Mouse (Mus musculus) intestine, embryonic 15.5 days (tissue): ENCODE measurements at regions not wholly inside any gene's neighbourhood (a gene's known extent, or its start where the extent isn't known, plus 50 kb on each side); places are given as distances from the start of the nearest gene placed in this dataset.

Source experiments
- ATAC-seq: fragments of 200-750 bp; cut with Nextera tagmentation; 2 replicates; pipeline ENCODE4 v1.8.0; 2017; ENCODE audit warnings: moderate TSS enrichment, moderate library complexity
- H3K27ac ChIP-seq: fragments of 300-500 bp; sonication (generic); 2 replicates; pipeline ENCODE4 v1.5.1; 2015; ENCODE audit warnings: mild to moderate bottlenecking, inconsistent platforms
- H3K27me3 ChIP-seq: fragments of 300-500 bp; sonication (generic); replicated peaks from 2 replicates; pipeline ENCODE4 v1.6.1; 2015; ENCODE audit warnings: inconsistent platforms
- H3K36me3 ChIP-seq: fragments of 300-500 bp; sonication (generic); 2 replicates; pipeline ENCODE4 v1.6.1; 2015; ENCODE audit warnings: inconsistent platforms
- H3K4me1 ChIP-seq: fragments of 300-500 bp; sonication (generic); replicated peaks from 2 replicates; pipeline ENCODE4 v1.6.1; 2015; ENCODE audit warnings: inconsistent platforms
- H3K4me2 ChIP-seq: fragments of 300-500 bp; sonication (generic); replicated peaks from 2 replicates; pipeline ENCODE4 v1.6.1; 2015; ENCODE audit warnings: mild to moderate bottlenecking, inconsistent platforms
- H3K4me3 ChIP-seq: fragments of 300-500 bp; sonication (generic); replicated peaks from 2 replicates; pipeline ENCODE4 v1.5.1; 2015; ENCODE audit warnings: inconsistent platforms
- H3K9ac ChIP-seq: fragments of 300-500 bp; sonication (generic); 2 replicates; pipeline ENCODE4 v1.6.1; 2015; ENCODE audit warnings: inconsistent platforms
- H3K9me3 ChIP-seq: fragments of 300-500 bp; sonication (generic); 2 replicates; pipeline ENCODE4 v1.6.1; 2016; ENCODE audit warnings: inconsistent platforms
- WGBS: fragments of 180-500 bp; shearing (Covaris S2); methylation state at CpG from one replicate; pipeline ENCODE4 v1.1.7; 2015; 5-methylcytosine and 5-hydroxymethylcytosine counted together

GRCm38 (mm10) chr3:144137483-144137882, 67.5 kb downstream of the Lmo4 start:
- Histone ChIP-seq H3K27me3 (no peaks in the 10 kb centered on the region), H3K9ac (no peak overlapping the region), H3K9me3 (no peaks in the 10 kb centered on the region), H3K27ac (no peak overlapping the region), H3K4me1 (0 out of 2 replicates have a peak, but pooled peaks cover 3% of the 10 kb centered on the region), H3K36me3 (no peaks in the 10 kb centered on the region), H3K4me3 (no peak overlapping the region), H3K4me2 (no peak overlapping the region)
- 82% methylated on average over 3 of the region's 3 CpGs for WGBS
- no peak for ATAC-seq

DNA sequence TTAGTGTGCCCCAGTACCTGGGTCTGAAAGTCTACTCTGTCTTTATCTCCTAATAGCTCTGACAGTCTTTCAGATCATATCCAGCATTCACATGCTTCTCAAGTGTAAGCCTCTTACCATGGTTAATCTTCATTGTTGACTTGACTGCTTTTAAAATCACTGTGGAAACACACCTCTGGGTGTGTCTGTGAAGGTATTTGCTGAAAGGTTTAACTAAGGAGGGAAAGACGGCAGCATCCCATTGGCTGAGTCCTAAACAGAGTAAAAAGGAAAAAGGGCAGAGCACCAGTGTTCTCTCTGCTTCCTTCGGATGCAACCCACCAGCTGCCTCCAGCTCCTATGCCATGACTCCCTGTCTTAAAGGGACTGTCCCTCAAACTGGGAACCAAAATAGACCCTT, 68.6 kb downstream of the Lmo4 start:
- H3K4me3 ChIP-seq = no peak overlapping the region
- H3K27ac ChIP-seq = no peak overlapping the region
- no peaks in the 10 kb centered on the region for H3K27me3 ChIP-seq
- H3K4me2 ChIP-seq = no peak overlapping the region
- H3K4me1 ChIP-seq = no peaks in the 10 kb centered on the region
- H3K36me3 ChIP-seq = no peaks in the 10 kb centered on the region
- no peaks in the 10 kb centered on the region for H3K9me3 ChIP-seq
- ATAC-seq = peak; percentile 45; the same call in 1 of the 2 replicates
- WGBS = 58% methylated on average over 2 of the region's 2 CpGs
- H3K9ac ChIP-seq = no peak overlapping the region

DNA sequence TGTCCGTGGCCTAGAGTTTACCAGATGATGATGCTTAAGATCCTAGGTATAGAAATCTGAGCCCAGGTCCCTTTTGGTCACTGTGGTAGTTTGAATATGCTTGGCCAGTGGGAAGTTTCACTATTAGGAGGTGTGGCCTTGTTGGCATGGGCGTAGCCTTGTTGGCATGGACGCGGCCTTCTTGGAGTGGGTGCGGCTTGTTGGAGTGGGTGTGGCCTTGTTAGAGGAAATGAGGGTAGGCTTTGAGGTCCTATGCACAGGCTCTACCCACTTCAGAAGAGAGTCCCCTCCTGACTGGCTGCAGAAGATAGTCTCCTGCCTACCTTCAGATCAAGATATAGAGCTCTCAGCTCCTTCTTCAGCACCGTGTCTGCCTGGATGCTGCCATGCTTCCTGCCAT, 69.4 kb downstream of the Lmo4 start:
- no peaks in the 10 kb centered on the region for H3K27me3 ChIP-seq
- 96% methylated on average over 6 of the region's 6 CpGs for WGBS
- H3K4me1 ChIP-seq = no peaks in the 10 kb centered on the region
- H3K4me2 ChIP-seq = no peak overlapping the region
- no peaks in the 10 kb centered on the region for H3K9me3 ChIP-seq
- no peak overlapping the region for H3K9ac ChIP-seq
- peak; percentile 45; the same call in 1 of the 2 replicates for ATAC-seq
- no peak overlapping the region for H3K4me3 ChIP-seq
- H3K27ac ChIP-seq = no peak overlapping the region
- no peaks in the 10 kb centered on the region for H3K36me3 ChIP-seq

DNA sequence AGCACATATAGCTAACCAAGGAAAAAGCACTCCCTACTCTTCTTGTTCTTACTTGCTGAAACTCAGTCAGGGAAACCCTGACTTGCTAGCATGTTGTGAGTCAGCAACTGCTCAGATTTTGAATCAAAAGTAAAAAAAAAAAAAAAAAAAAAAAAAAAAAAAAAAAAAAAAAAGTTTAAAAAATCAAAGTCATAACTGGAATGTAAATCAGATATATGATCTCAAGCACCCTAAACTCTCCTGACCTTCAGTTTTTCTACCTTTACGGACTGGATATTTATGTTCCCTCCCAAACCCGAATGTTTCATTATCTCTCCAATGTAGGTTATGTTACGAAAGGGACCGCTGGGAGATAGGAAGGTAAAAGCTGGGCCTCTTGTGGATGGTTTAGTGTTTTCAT, 77.0 kb downstream of the Lmo4 start:
- H3K9ac ChIP-seq = no peak overlapping the region
- H3K4me1 ChIP-seq = no peaks in the 10 kb centered on the region
- WGBS = 89% methylated on average over 4 of the region's 4 CpGs
- H3K36me3 ChIP-seq = no peaks in the 10 kb centered on the region
- H3K27ac ChIP-seq = no peak overlapping the region
- H3K27me3 ChIP-seq = no peaks in the 10 kb centered on the region
- no peak for ATAC-seq
- H3K4me2 ChIP-seq = no peak overlapping the region
- H3K9me3 ChIP-seq = no peaks in the 10 kb centered on the region
- no peak overlapping the region for H3K4me3 ChIP-seq

DNA sequence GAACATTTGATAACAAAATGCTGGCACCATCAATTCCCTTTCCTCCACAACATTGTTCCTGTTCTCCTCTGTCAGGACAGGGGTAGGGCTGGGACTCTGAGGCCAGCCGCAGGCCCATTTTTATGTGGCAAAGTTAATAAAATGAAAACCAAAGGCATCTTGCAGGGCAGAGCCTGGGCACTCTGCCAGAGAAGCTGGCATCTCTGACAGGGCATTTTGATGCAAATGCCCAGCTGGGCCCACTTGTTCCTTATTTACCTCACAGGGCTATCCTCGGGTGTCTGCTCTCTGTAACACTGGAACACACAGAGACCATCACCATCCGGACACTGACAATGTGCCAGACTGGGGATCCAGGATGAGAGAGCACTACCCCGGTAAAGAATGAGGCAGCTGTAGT, 80.7 kb downstream of the Lmo4 start:
- H3K36me3 ChIP-seq = no peaks in the 10 kb centered on the region
- no peaks in the 10 kb centered on the region for H3K9me3 ChIP-seq
- H3K4me3 ChIP-seq = no peak overlapping the region
- H3K4me2 ChIP-seq = no peak overlapping the region
- no peaks in the 10 kb centered on the region for H3K27me3 ChIP-seq
- H3K9ac ChIP-seq = no peak overlapping the region
- H3K4me1 ChIP-seq = no peaks in the 10 kb centered on the region
- no peak for ATAC-seq
- WGBS = 82% methylated on average over 4 of the region's 4 CpGs
- H3K27ac ChIP-seq = no peak overlapping the region

- Histone ChIP-seq H3K36me3 (no peaks in the 10 kb centered on the region), H3K4me3 (no peak overlapping the region), H3K9ac (no peak overlapping the region), H3K27me3 (no peaks in the 10 kb centered on the region), H3K9me3 (no peaks in the 10 kb centered on the region), H3K27ac (no peak overlapping the region), H3K4me1 (no peaks in the 10 kb centered on the region), H3K4me2 (no peak overlapping the region)
- 82% methylated on average over 6 of the region's 6 CpGs for WGBS
- no peak for ATAC-seq
These were observed 81.5 kb downstream of the Lmo4 start for GRCm38 (mm10) chr3:144123361-144124072.

DNA sequence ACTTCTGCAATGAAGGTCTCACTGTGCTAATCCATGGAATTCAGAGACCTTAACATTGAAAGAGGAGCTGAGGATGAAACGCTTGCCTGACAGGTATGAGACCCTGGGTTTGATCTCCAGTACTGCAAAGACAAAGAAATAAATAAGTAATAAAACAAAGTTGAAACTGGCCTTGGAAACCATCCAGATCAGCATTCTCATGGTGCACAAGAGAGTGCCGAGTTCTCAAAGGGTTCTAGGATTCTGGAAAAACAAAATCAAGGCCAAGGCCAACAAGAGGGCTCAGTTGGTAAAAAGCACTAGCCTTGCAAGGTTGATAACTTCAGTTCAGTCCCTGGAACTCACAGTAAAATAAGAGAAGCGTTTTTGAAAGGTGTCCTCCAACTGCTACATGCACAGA, 85.9 kb downstream of the Lmo4 start:
- no peaks in the 10 kb centered on the region for H3K9me3 ChIP-seq
- H3K4me1 ChIP-seq = no peaks in the 10 kb centered on the region
- H3K4me2 ChIP-seq = no peak overlapping the region
- ATAC-seq = no peak
- no peak overlapping the region for H3K27ac ChIP-seq
- 57% methylated on average over 3 of the region's 3 CpGs for WGBS
- no peaks in the 10 kb centered on the region for H3K36me3 ChIP-seq
- no peaks in the 10 kb centered on the region for H3K27me3 ChIP-seq
- no peak overlapping the region for H3K9ac ChIP-seq
- no peak overlapping the region for H3K4me3 ChIP-seq

DNA sequence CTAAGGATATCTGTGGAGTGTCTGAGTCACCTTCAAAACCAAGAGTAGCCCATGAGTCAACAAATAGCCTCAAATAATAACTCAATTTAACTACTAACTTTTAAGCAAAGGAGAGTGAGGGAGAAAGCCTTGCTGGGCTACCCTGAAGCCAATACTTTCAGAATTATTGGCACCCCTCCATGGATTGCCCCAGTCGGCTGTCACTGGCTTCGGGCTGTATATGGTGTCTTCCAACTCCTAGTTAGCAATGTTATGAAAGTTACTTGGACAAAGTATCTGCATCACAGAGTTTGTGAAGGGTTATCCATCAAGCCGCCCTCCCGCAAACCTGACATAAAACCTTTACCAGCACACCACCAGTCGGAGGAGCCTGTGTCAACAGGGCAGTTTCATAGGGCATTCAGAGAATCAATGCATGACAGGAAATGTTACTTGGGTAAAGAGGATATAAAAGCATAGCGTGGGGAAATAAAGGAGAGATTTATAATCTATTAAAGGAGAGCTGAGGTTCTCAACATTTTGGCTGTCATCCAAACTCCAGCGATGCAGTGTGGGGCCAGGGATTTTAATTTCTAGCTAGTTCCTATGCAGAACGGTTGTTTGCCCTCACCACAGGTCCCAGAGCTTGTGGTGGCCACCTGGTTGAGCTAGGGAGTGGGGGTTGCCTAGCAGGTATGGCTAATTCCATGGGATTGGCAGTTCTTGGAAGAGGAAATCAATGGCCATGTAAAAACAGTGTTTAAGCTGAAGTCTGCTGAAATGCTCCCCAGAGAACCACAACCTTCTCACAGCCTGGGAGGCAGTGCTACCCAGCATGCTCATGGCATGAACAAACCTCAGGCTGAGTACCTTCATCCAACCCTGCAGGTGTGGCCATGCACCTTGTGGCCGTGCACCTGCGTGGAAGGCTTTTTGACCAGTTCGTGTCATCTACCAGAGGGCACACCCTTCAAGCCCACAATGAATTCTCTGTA, 91.1 kb downstream of the Lmo4 start:
- WGBS = 71% methylated on average over 11 of the region's 11 CpGs

GRCm38 (mm10) chr3:144110331-144111080, 94.5 kb downstream of the Lmo4 start:
- ATAC-seq = no peak

More for the DNA sequence above, 91.1 kb downstream of the Lmo4 start:
- no peak for ATAC-seq
- Histone ChIP-seq H3K27ac (no peak overlapping the region), H3K4me1 (no peaks in the 10 kb centered on the region), H3K9me3 (no peaks in the 10 kb centered on the region), H3K9ac (no peak overlapping the region), H3K4me3 (no peak overlapping the region), H3K4me2 (no peak overlapping the region), H3K36me3 (no peaks in the 10 kb centered on the region), H3K27me3 (no peaks in the 10 kb centered on the region)

DNA sequence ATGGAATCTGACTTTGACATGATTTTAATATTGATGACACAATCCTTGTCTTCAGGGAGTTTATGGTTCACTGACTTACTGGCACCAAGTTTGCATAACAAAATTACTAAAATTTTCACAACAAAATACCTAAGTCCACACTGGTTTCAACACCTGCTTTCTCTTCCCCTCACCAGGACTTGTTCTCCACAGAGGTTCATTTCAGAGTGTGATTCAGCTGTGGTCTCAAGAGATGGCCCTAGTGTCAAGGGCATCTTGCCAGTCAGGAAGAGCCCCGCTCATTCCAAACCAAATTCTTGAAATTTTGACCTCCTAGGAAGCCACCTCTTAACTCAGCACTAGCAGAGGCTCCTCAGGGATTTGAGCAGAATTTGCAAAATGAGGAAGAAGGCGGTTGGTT, 95.3 kb downstream of the Lmo4 start:
- no peaks in the 10 kb centered on the region for H3K36me3 ChIP-seq
- no peaks in the 10 kb centered on the region for H3K27me3 ChIP-seq
- 79% methylated on average over 2 of the region's 2 CpGs for WGBS
- no peak for ATAC-seq
- no peak overlapping the region for H3K4me2 ChIP-seq
- H3K27ac ChIP-seq = no peak overlapping the region
- no peak overlapping the region for H3K9ac ChIP-seq
- H3K9me3 ChIP-seq = no peaks in the 10 kb centered on the region
- no peaks in the 10 kb centered on the region for H3K4me1 ChIP-seq
- H3K4me3 ChIP-seq = no peak overlapping the region

More at GRCm38 (mm10) chr3:144110331-144111080, 94.5 kb downstream of the Lmo4 start:
- Histone ChIP-seq H3K27me3 (no peaks in the 10 kb centered on the region), H3K36me3 (no peaks in the 10 kb centered on the region), H3K4me2 (no peak overlapping the region), H3K27ac (no peak overlapping the region), H3K9me3 (no peaks in the 10 kb centered on the region), H3K4me3 (no peak overlapping the region), H3K9ac (no peak overlapping the region), H3K4me1 (no peaks in the 10 kb centered on the region)
- 84% methylated on average over 5 of the region's 5 CpGs for WGBS

- Histone ChIP-seq H3K27ac (no peak overlapping the region), H3K36me3 (no peaks in the 10 kb centered on the region), H3K27me3 (no peaks in the 10 kb centered on the region), H3K4me1 (no peaks in the 10 kb centered on the region), H3K4me3 (no peak overlapping the region), H3K4me2 (no peak overlapping the region), H3K9ac (no peak overlapping the region), H3K9me3 (no peaks in the 10 kb centered on the region)
- 84% methylated on average over 6 of the region's 6 CpGs for WGBS
- ATAC-seq = no peak
These were observed 96.7 kb downstream of the Lmo4 start for GRCm38 (mm10) chr3:144108310-144108709.

- Histone ChIP-seq H3K4me1 (no peaks in the 10 kb centered on the region), H3K9ac (no peak overlapping the region), H3K27me3 (no peaks in the 10 kb centered on the region), H3K4me3 (no peak overlapping the region), H3K27ac (no peak overlapping the region), H3K4me2 (no peak overlapping the region), H3K9me3 (no peaks in the 10 kb centered on the region), H3K36me3 (no peaks in the 10 kb centered on the region)
- WGBS = 80% methylated on average over 7 of the region's 7 CpGs
- no peak for ATAC-seq
These were observed 97.4 kb downstream of the Lmo4 start for GRCm38 (mm10) chr3:144107664-144108063.
